Mouse (Mus musculus): ENCODE results near the gene Poc1a. TPM values are rescaled to one million over a fixed set of nuclear protein-coding genes. Genes with fewer than 3 reads are reported as not detected.

The Poc1a gene
- polyA plus RNA-seq, 1 experiment from 2014 or later: 27.8 TPM

GRCm38 (mm10) chr9:106265358-106266075 is 15.3 kb upstream of the Poc1a start:
- H3K9ac ChIP-seq: no peak overlapping the region
- H3K27me3 ChIP-seq (replicated peaks): no peaks in the 10 kb centered on the region
- no peaks in the 10 kb centered on the region for H3K36me3 ChIP-seq
- WGBS: 67% methylated on average over 12 of the region's 12 CpGs
- no peaks in the 10 kb centered on the region for H3K9me3 ChIP-seq (replicated peaks)
- H3K4me2 ChIP-seq: no peak overlapping the region
- no peak for ATAC-seq (ENCODE audit: insufficient number of reproducible peaks, low FRiP score)
- H3K27ac ChIP-seq (ENCODE audit: poor library complexity, severe bottlenecking): no peak overlapping the region
- H3K4me1 ChIP-seq (replicated peaks): peaks cover 17% of the 10 kb centered on the region
- H3K4me3 ChIP-seq: no peak overlapping the region

DNA sequence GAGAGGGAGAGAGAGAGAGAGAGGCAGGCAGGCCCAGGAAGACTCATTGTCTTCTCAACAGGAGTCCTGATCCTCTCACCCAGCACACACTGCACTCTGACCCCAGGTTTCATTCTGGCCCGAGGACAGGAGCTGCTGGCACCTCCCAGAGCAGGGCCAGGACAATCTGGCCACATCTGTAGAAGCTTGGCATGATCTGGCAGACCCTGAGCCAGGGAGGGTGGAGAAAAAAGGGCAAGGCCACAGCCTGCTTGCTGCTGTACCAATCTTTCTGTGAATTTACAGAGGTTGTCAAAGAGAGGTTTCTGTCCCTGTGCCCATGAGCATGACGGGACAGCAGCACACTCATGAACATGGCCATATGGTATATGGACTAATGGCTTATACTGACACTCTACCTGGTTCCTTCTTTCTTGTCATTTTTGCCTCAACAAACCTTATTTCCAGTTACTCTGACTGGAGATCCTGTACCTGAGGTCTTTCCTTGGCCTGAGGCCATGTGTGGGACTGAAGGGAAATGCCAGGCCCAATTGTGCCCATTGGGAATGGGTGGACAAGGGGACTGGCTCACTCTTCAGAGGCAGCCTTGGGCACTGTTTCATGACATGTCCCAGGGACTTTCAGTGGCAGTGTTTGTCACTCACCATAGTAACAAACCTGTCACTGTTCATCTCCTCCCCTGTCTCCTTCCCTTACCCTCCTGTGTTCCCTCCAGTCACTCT is 13.8 kb upstream of the Poc1a start:
- 53% methylated on average over 2 of the region's 2 CpGs for WGBS
- Histone ChIP-seq H3K27ac (ENCODE audit: poor library complexity, severe bottlenecking) (no peak overlapping the region), H3K4me3 (no peak overlapping the region), H3K9ac (no peak overlapping the region), H3K4me1 (replicated peaks) (peaks cover 17% of the 10 kb centered on the region), H3K36me3 (no peaks in the 10 kb centered on the region), H3K9me3 (replicated peaks) (no peaks in the 10 kb centered on the region), H3K27me3 (replicated peaks) (no peaks in the 10 kb centered on the region), H3K4me2 (no peak overlapping the region)
- 0 out of 2 replicates have a peak, but pooled peaks have one; percentile 33 for ATAC-seq (ENCODE audit: insufficient number of reproducible peaks, low FRiP score)

GRCm38 (mm10) chr9:106268421-106268820 is 12.4 kb upstream of the Poc1a start:
- Histone ChIP-seq H3K4me2 (no peak overlapping the region), H3K9ac (no peak overlapping the region), H3K9me3 (replicated peaks) (no peaks in the 10 kb centered on the region), H3K27me3 (replicated peaks) (no peaks in the 10 kb centered on the region), H3K36me3 (no peaks in the 10 kb centered on the region), H3K27ac (ENCODE audit: poor library complexity, severe bottlenecking) (no peak overlapping the region), H3K4me3 (no peak overlapping the region), H3K4me1 (replicated peaks) (peaks cover 17% of the 10 kb centered on the region)
- 0 out of 2 replicates have a peak, but pooled peaks have one; percentile 4 for ATAC-seq (ENCODE audit: insufficient number of reproducible peaks, low FRiP score)
- 46% methylated on average over 4 of the region's 4 CpGs for WGBS

GRCm38 (mm10) chr9:106269076-106269788 is 11.6 kb upstream of the Poc1a start:
- ATAC-seq (ENCODE audit: insufficient number of reproducible peaks, low FRiP score): no peak
- H3K36me3 ChIP-seq: no peaks in the 10 kb centered on the region
- H3K9ac ChIP-seq: no peak overlapping the region
- no peaks in the 10 kb centered on the region for H3K9me3 ChIP-seq (replicated peaks)
- 56% methylated on average over 9 of the region's 9 CpGs for WGBS
- no peak overlapping the region for H3K4me2 ChIP-seq
- H3K4me3 ChIP-seq: no peak overlapping the region
- no peaks in the 10 kb centered on the region for H3K27me3 ChIP-seq (replicated peaks)
- H3K27ac ChIP-seq (ENCODE audit: poor library complexity, severe bottlenecking): no peak overlapping the region
- H3K4me1 ChIP-seq (replicated peaks): peaks cover 17% of the 10 kb centered on the region

GRCm38 (mm10) chr9:106269879-106270278 is 11.0 kb upstream of the Poc1a start:
- 44% methylated on average over 2 of the region's 2 CpGs for WGBS
- no peaks in the 10 kb centered on the region for H3K9me3 ChIP-seq (replicated peaks)
- H3K4me2 ChIP-seq: no peak overlapping the region
- no peak overlapping the region for H3K4me3 ChIP-seq
- H3K27me3 ChIP-seq (replicated peaks): no peaks in the 10 kb centered on the region
- H3K4me1 ChIP-seq (replicated peaks): peaks cover 17% of the 10 kb centered on the region
- no peak overlapping the region for H3K27ac ChIP-seq (ENCODE audit: poor library complexity, severe bottlenecking)
- H3K9ac ChIP-seq: no peak overlapping the region
- no peak for ATAC-seq (ENCODE audit: insufficient number of reproducible peaks, low FRiP score)
- no peaks in the 10 kb centered on the region for H3K36me3 ChIP-seq

- Histone ChIP-seq H3K9me3 (replicated peaks) (no peaks in the 10 kb centered on the region), H3K4me1 (replicated peaks) (peaks cover 17% of the 10 kb centered on the region), H3K4me2 (no peak overlapping the region), H3K27ac (ENCODE audit: poor library complexity, severe bottlenecking) (no peak overlapping the region), H3K36me3 (no peaks in the 10 kb centered on the region), H3K4me3 (no peak overlapping the region), H3K9ac (no peak overlapping the region), H3K27me3 (replicated peaks) (no peaks in the 10 kb centered on the region)
- 67% methylated on average over 4 of the region's 4 CpGs for WGBS
- ATAC-seq (ENCODE audit: insufficient number of reproducible peaks, low FRiP score): no peak
Observed at GRCm38 (mm10) chr9:106270656-106271055, 10.2 kb upstream of the Poc1a start.

DNA sequence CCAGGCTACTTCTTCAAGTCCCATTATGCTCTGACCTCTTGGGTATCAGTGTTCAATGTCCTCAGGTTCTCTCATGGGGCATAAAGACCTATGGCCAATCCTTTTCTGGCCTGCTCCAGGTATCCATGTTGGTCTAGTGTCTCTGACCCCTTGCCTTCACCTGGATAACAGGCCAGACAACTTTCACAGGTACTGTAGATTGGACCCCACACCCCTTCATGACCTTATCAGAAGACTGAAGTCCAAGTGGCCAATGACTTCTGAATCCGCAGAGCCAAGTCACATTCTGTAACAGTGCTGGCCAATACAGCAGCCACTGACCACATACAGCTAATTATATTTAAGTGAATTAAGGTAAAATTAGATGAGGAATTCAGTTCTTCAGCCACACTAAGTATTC is 8.6 kb upstream of the Poc1a start:
- no peak overlapping the region for H3K9ac ChIP-seq
- H3K4me1 ChIP-seq (replicated peaks): peaks cover 17% of the 10 kb centered on the region
- H3K9me3 ChIP-seq (replicated peaks): no peaks in the 10 kb centered on the region
- H3K27me3 ChIP-seq (replicated peaks): no peaks in the 10 kb centered on the region
- no peaks in the 10 kb centered on the region for H3K36me3 ChIP-seq
- no peak for ATAC-seq (ENCODE audit: insufficient number of reproducible peaks, low FRiP score)
- no peak overlapping the region for H3K4me2 ChIP-seq
- no peak overlapping the region for H3K4me3 ChIP-seq
- no peak overlapping the region for H3K27ac ChIP-seq (ENCODE audit: poor library complexity, severe bottlenecking)
- 98% methylated on average over 1 of the region's 1 CpGs for WGBS

DNA sequence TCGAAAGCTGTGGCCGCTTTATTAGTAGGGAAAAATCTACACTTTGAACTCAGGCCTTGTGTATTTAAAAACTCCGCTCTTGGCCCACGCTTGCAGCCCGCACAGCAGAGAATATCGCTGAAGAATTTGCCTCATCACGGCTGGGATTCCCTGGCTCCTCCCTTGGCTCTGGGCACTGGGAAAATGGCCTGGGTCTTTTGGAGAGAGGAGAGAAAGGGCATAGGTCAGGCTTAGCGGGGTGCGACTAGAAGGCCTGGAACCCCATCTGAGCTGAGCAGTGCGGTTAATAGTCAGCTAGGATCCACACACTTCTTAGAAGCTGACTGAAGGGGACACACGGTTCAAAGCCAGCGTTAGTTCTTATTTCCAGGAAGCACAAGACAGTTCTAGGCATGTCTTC is 7.6 kb upstream of the Poc1a start:
- no peak overlapping the region for H3K4me3 ChIP-seq
- no peak for ATAC-seq (ENCODE audit: insufficient number of reproducible peaks, low FRiP score)
- WGBS: 85% methylated on average over 12 of the region's 12 CpGs
- H3K4me2 ChIP-seq: no peak overlapping the region
- H3K9me3 ChIP-seq (replicated peaks): no peaks in the 10 kb centered on the region
- no peaks in the 10 kb centered on the region for H3K36me3 ChIP-seq
- no peaks in the 10 kb centered on the region for H3K27me3 ChIP-seq (replicated peaks)
- no peak overlapping the region for H3K27ac ChIP-seq (ENCODE audit: poor library complexity, severe bottlenecking)
- H3K4me1 ChIP-seq (replicated peaks): peaks cover 15% of the 10 kb centered on the region
- H3K9ac ChIP-seq: no peak overlapping the region

DNA sequence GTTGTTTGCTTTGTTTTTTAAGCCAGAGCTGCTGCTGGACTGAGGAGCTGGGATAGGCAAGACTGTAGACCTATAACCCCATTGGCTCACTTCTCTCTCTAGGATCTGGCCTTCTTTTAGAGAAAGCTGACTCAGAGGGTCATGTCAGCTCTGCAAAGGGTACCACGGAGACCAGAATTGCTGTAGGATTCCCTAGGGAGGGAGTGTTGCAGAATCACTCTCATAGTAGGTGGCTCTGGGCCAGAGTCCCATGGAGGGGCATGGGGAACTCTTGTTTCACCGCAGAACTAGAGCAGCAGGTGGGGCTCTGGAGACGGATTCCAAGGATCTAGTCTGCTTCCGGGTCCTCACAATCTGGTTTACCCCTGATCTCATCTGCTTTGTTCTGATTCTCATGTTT is 7.1 kb upstream of the Poc1a start:
- 62% methylated on average over 4 of the region's 4 CpGs for WGBS
- no peaks in the 10 kb centered on the region for H3K27me3 ChIP-seq (replicated peaks)
- no peak for ATAC-seq (ENCODE audit: insufficient number of reproducible peaks, low FRiP score)
- H3K27ac ChIP-seq (ENCODE audit: poor library complexity, severe bottlenecking): no peak overlapping the region
- H3K4me2 ChIP-seq: no peak overlapping the region
- H3K4me1 ChIP-seq (replicated peaks): peaks cover 10% of the 10 kb centered on the region
- no peak overlapping the region for H3K9ac ChIP-seq
- H3K36me3 ChIP-seq: no peaks in the 10 kb centered on the region
- H3K9me3 ChIP-seq (replicated peaks): no peaks in the 10 kb centered on the region
- no peak overlapping the region for H3K4me3 ChIP-seq

GRCm38 (mm10) chr9:106274652-106275180 is 6.1 kb upstream of the Poc1a start:
- Histone ChIP-seq H3K4me2 (no peak overlapping the region), H3K4me3 (no peak overlapping the region), H3K27me3 (replicated peaks) (no peaks in the 10 kb centered on the region), H3K4me1 (replicated peaks) (peaks cover 3% of the 10 kb centered on the region; the same call in 1 of the 2 replicates), H3K27ac (ENCODE audit: poor library complexity, severe bottlenecking) (no peak overlapping the region), H3K9ac (no peak overlapping the region), H3K9me3 (replicated peaks) (no peaks in the 10 kb centered on the region), H3K36me3 (no peaks in the 10 kb centered on the region)
- 71% methylated on average over 8 of the region's 8 CpGs for WGBS
- ATAC-seq (ENCODE audit: insufficient number of reproducible peaks, low FRiP score): peak; percentile 46; the same call in 1 of the 2 replicates

DNA sequence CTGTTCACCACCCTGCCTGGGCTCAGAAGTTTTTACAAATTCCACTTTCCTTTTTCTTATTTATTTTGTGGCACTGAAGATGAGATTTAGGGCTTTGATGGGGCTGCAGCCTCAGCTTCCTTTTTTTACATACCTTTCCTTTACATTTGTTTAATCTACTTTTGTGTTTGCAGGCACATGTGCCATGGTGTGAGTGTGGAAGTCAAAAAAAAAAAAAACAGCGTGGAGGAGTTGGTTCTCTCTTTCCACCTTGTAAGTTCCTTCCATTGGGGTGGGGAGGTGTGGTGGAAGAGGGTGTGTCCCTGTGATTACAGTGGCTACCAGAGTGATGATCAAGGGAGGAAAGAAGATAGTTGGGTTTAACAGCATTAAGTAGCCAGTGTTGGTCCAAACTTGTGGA is 5.1 kb upstream of the Poc1a start:
- Histone ChIP-seq H3K9me3 (replicated peaks) (no peaks in the 10 kb centered on the region), H3K4me1 (replicated peaks) (no peaks in the 10 kb centered on the region; the same call in 1 of the 2 replicates), H3K27me3 (replicated peaks) (no peaks in the 10 kb centered on the region), H3K27ac (ENCODE audit: poor library complexity, severe bottlenecking) (no peak overlapping the region), H3K36me3 (no peaks in the 10 kb centered on the region), H3K9ac (no peak overlapping the region), H3K4me3 (no peak overlapping the region), H3K4me2 (no peak overlapping the region)
- 56% methylated on average over 1 of the region's 1 CpGs for WGBS
- ATAC-seq (ENCODE audit: insufficient number of reproducible peaks, low FRiP score): no peak

Measured in heart, embryonic 12.5 days (tissue).